Mouse (Mus musculus) embryonic facial prominence, embryonic 14.5 days (tissue): ENCODE data around the gene 1700109H08Rik. TPM values are rescaled to one million over a fixed set of nuclear protein-coding genes. Genes with fewer than 3 reads are reported as not detected.
A peak's percentile ranks its signal among the peaks of the same experiment; 100 is the strongest.
"Not testable (repeated sequence)": the region's sequence is repeated elsewhere in the genome, so short reads cannot be mapped to it uniquely, and the experiment has no call there.

ENCODE experiments used
- ATAC-seq: fragments of 200-750 bp; cut with Nextera tagmentation; 2 replicates; pipeline ENCODE4 v1.8.0; 2017; ENCODE audit warnings: low read depth, moderate number of reproducible peaks, moderate TSS enrichment
- DNase-seq: peaks from one replicate; pipeline ENCODE4 v3.0.0-alpha.2; 2015; ENCODE audit warnings: low spot score
- H3K27ac ChIP-seq: fragments of 300-500 bp; sonication (generic); replicated peaks from 2 replicates; pipeline ENCODE4 v1.5.1; 2014; ENCODE audit warnings: low read depth, mild to moderate bottlenecking, low read length, moderate library complexity
- H3K27me3 ChIP-seq: fragments of 300-500 bp; sonication (generic); replicated peaks from 2 replicates; pipeline ENCODE4 v1.6.1; 2014; ENCODE audit warnings: low read length; ENCODE audit not compliant: control insufficient read depth, insufficient read depth
- H3K36me3 ChIP-seq: fragments of 300-500 bp; sonication (generic); 2 replicates; pipeline ENCODE4 v1.6.1; 2014; ENCODE audit warnings: low read length, mixed read lengths; ENCODE audit not compliant: control insufficient read depth, insufficient read depth
- H3K4me1 ChIP-seq: fragments of 300-500 bp; sonication (generic); 2 replicates; pipeline ENCODE4 v1.6.1; 2014; ENCODE audit warnings: antibody characterized with exemption, low read length; ENCODE audit not compliant: control insufficient read depth, insufficient read depth
- H3K4me2 ChIP-seq: fragments of 300-500 bp; sonication (generic); 2 replicates; pipeline ENCODE4 v1.6.1; 2014; ENCODE audit warnings: low read depth, mild to moderate bottlenecking, low read length, moderate library complexity, mixed read lengths
- H3K4me3 ChIP-seq: fragments of 300-500 bp; sonication (generic); 2 replicates; pipeline ENCODE4 v1.5.1; 2014; ENCODE audit warnings: low read depth, mild to moderate bottlenecking, low read length
- H3K9ac ChIP-seq: fragments of 300-500 bp; sonication (generic); 2 replicates; pipeline ENCODE4 v1.6.1; 2014; ENCODE audit warnings: low read depth, mild to moderate bottlenecking, low read length, moderate library complexity, mixed read lengths
- H3K9me3 ChIP-seq: fragments of 300-500 bp; sonication (generic); 2 replicates; pipeline ENCODE4 v1.6.1; 2016; ENCODE audit warnings: low read length; ENCODE audit not compliant: control insufficient read depth
- WGBS: fragments of 180-500 bp; shearing (Covaris S2); extraction: QIAGEN DNeasy Blood & Tissue Kit; methylation state at CpG from one replicate; pipeline ENCODE4 v1.1.7; 2014; 5-methylcytosine and 5-hydroxymethylcytosine counted together
- polyA plus RNA-seq: library from polyadenylated mRNA; unstranded; fragments of >200 nt; fragmentation: Nextera tagmentation; extraction: Ambion mirVana; gene quantifications from 2 replicates; pipeline ENCODE4 v1.2.1, GENCODE M21; 2014

Gene 1700109H08Rik
- polyA plus RNA-seq: 1.5 and 1.6 TPM in 2 replicates

DNA sequence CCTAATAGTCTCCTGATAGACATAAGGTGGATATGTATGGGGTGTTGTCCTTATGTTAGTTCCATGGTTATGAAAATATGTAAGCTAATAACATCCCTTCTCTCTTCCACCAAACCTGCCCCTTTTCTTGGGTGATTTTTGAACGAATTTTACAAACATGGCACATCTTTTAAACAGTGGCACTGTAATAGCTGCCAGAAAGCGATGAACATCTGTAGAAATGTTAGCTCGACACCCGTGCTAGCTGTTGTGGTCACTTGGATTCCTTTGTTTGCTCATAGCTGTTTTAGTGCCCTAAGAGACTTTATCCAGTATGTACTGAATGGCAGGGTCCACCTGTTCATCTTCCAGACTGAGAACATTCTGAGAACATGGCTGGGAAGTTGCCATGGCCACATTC lies at the start of gene 1700109H08Rik:
1700109H08Rik (plus strand) TSS at position 301 of the 400 bp plus-strand sequence.
- Histone ChIP-seq H3K36me3 (peaks cover 95% of the 10 kb centered on the region), H3K27ac (no peak within 1 kb of the TSS), H3K4me2 (no peak within 1 kb of the TSS), H3K4me3 (no peak within 1 kb of the TSS), H3K27me3 (no peaks in the 10 kb centered on the region), H3K4me1 (no peaks in the 10 kb centered on the region), H3K9ac (no peak within 1 kb of the TSS), H3K9me3 (0 out of 2 replicates have a peak, but pooled peaks cover 8% of the 10 kb centered on the region)
- 95% methylated on average over 4 of the region's 4 CpGs for WGBS
- DNase-seq (no peak), ATAC-seq (no peak)

DNA sequence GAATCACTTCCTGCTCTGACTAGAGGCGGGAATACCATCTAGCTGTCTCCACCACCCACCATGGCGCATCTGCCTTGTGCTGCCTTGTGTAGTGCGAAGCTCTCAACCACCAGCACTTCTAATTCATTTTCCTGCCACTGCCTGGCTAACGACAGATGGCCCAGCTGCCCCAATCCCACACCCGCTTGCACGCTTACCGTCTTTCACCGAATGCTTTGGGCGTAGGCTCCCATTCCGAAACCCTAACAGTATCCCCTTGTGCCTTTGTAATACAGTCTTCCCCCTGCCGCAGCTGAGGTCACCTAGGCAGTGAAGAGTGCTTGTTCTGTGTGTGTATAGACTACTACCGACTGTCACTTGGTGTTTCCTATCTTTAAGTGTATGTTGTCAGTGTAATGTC lies 49.6 kb upstream of the 1700109H08Rik start:
- no peak overlapping the region for H3K27ac ChIP-seq
- no peak overlapping the region for H3K9ac ChIP-seq
- H3K4me3 ChIP-seq: no peak overlapping the region
- DNase-seq (no peak), ATAC-seq (no peak)
- H3K4me1 ChIP-seq: no peaks in the 10 kb centered on the region
- no peaks in the 10 kb centered on the region for H3K9me3 ChIP-seq
- H3K36me3 ChIP-seq: peaks cover 5% of the 10 kb centered on the region; the same call in 1 of the 2 replicates
- no peaks in the 10 kb centered on the region for H3K27me3 ChIP-seq
- 87% methylated on average over 12 of the region's 12 CpGs for WGBS
- no peak overlapping the region for H3K4me2 ChIP-seq

DNA sequence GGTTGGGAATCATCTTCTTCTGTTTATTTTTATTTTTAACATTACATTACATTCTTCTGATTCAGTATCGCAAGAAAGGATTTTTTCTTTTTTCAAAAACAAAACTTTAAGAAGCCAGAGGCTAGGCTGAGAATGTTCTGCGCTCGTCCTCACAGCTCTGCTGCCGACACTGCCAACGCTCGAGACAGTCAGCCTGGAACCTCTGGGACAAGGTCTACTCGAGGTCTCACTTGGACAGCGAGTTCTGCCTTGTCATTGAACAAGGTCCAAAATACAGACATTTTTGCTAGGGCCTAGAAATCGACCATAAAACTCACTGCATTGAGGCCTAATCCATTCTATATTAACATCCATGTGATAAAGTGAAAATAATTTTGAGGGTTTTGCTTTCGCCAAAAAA lies 48.5 kb upstream of the 1700109H08Rik start:
- H3K4me3 ChIP-seq: no peak overlapping the region
- no peak for ATAC-seq
- 90% methylated on average over 10 of the region's 10 CpGs for WGBS

DNA sequence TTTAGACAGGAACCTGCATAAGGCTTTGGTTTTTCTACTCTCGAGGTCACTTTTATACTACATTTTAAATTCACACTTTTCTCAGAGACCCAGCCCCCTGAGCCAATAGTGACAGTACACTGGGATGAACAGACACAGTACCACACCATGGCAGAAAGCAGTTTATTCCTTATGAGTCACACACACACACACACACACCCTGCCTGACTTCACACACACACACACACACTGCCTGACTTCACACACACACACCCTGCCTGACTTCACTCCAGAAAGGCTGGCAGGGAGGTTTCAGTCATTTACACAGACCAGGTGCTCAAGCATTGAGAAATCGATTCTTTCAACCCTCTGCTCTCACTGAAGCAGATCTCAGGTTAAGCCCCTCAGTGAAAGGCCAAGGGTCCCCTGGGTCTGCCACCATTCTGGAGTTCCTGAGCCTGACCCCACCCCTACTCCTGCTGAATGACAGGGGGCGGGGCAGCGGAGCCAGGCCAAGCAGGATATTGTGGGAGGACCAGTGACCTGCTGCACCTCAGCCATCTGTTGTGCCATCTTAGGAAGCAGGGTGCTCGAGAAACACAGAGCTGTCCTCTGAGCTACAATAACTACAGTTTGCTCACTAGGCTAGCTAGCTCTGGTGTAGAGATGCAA lies 44.2 kb upstream of the 1700109H08Rik start:
- H3K9ac ChIP-seq: no peak overlapping the region
- H3K27me3 ChIP-seq: no peaks in the 10 kb centered on the region
- H3K9me3 ChIP-seq: no peaks in the 10 kb centered on the region
- no peak overlapping the region for H3K4me2 ChIP-seq
- ATAC-seq: peak; percentile 69
- no peak overlapping the region for H3K4me3 ChIP-seq
- H3K27ac ChIP-seq: no peak overlapping the region
- peaks cover 9% of the 10 kb centered on the region; the same call in 1 of the 2 replicates for H3K4me1 ChIP-seq
- WGBS: 35% methylated on average over 5 of the region's 5 CpGs
- DNase-seq: peak; percentile 12
- no peaks in the 10 kb centered on the region for H3K36me3 ChIP-seq

More for the DNA sequence above, 48.5 kb upstream of the 1700109H08Rik start:
- H3K27me3 ChIP-seq: no peaks in the 10 kb centered on the region
- H3K4me1 ChIP-seq: no peaks in the 10 kb centered on the region
- no peak overlapping the region for H3K27ac ChIP-seq
- H3K36me3 ChIP-seq: peaks cover 5% of the 10 kb centered on the region; the same call in 1 of the 2 replicates
- no peak for DNase-seq
- no peak overlapping the region for H3K4me2 ChIP-seq
- H3K9me3 ChIP-seq: no peaks in the 10 kb centered on the region
- no peak overlapping the region for H3K9ac ChIP-seq

DNA sequence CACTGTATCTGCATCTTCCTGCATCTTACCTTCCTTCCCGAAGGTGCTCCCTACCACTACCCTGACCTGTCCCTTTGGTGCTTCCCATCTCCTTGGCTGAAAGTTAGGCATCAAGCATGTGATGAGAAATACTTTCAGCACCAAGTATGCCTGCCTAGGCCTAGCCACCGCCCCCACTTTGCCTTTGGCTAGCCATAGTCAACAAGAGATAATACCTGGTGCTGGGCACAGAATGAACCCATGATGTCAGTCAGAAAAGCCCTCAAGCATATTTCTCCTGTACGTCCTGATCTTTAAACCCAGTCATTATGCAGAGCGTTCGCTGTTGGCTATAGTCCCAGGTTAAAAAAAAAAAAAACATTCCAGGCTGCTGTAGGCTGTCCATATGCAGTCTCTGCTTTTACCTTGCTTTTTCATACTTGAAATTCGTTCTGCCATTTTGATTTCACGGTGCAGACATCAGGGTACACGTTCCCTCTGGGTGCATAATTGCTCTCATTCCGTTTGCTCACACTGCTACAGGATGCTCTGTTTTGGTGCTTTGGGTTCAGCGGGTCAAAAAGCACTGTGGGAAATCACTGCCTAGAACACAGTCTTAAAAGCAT lies 41.7 kb upstream of the 1700109H08Rik start:
- 51% methylated on average over 10 of the region's 10 CpGs for WGBS
- H3K4me2 ChIP-seq: no peak overlapping the region
- DNase-seq (peak; percentile 63), ATAC-seq (peak; percentile 38; the same call in 1 of the 2 replicates)
- no peaks in the 10 kb centered on the region for H3K36me3 ChIP-seq
- no peaks in the 10 kb centered on the region for H3K9me3 ChIP-seq
- no peaks in the 10 kb centered on the region for H3K27me3 ChIP-seq
- no peak overlapping the region for H3K4me3 ChIP-seq
- H3K27ac ChIP-seq: no peak overlapping the region
- peaks cover 9% of the 10 kb centered on the region; the same call in 1 of the 2 replicates for H3K4me1 ChIP-seq
- no peak overlapping the region for H3K9ac ChIP-seq

DNA sequence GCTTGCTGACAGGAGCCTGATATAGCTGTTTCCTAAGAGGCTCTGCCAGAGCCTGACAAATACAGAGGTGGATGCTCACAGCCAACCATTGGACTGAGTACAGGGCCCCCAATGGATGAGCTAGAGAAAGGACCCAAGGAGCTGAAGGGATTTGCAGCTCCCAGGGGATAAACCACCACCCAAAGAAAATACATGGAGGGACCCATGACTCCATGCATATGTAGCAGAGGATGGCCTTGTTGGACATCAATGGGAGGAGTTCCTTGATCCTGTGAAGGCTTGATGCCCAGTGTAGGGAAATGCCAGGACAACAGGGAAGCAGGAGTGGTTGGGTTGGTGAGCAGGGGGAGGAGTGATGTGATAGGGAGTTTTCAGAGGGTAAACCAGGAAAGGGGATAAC lies 39.3 kb upstream of the 1700109H08Rik start:
- not testable (repeated sequence) for ATAC-seq, H3K27me3 ChIP-seq, H3K9me3 ChIP-seq, H3K36me3 ChIP-seq, H3K4me2 ChIP-seq, H3K4me3 ChIP-seq, H3K4me1 ChIP-seq, H3K9ac ChIP-seq, DNase-seq, H3K27ac ChIP-seq

DNA sequence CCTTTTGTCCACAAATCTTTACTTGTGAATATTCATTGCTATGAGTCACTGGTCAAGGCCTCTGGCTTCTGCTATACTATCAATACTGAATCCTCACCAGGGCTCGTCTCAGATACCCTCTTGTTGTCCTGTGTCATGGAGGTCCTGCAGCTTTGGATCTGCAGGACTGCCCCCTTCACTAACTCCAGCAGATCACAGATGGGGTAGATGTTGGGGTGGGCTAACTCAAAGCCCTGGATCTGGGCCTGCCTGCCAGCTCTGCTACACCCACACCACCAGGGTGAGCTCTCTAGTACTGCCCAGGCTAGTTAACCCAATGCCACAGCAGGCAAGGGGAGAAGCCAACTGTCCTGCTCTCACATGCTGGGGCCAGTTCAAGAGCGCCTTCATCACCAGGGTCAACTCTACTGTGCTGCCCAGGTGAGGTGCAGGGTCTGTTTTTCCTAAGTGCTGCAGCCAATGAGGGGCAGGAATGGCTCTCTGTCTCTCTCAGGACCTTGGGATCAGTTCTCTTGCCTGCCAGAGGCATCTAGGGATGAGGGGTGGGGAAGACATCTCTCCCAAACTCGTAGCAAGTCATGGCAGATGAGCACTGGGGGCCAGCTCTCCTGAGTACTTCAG lies 34.7 kb upstream of the 1700109H08Rik start:
- no peak overlapping the region for H3K27ac ChIP-seq
- H3K27me3 ChIP-seq: no peaks in the 10 kb centered on the region
- no peaks in the 10 kb centered on the region for H3K4me1 ChIP-seq
- no peaks in the 10 kb centered on the region for H3K36me3 ChIP-seq
- no peak overlapping the region for H3K9ac ChIP-seq
- H3K9me3 ChIP-seq: no peaks in the 10 kb centered on the region
- no peak for DNase-seq
- 67% methylated on average over 3 of the region's 3 CpGs for WGBS
- no peak for ATAC-seq
- no peak overlapping the region for H3K4me2 ChIP-seq
- H3K4me3 ChIP-seq: no peak overlapping the region

DNA sequence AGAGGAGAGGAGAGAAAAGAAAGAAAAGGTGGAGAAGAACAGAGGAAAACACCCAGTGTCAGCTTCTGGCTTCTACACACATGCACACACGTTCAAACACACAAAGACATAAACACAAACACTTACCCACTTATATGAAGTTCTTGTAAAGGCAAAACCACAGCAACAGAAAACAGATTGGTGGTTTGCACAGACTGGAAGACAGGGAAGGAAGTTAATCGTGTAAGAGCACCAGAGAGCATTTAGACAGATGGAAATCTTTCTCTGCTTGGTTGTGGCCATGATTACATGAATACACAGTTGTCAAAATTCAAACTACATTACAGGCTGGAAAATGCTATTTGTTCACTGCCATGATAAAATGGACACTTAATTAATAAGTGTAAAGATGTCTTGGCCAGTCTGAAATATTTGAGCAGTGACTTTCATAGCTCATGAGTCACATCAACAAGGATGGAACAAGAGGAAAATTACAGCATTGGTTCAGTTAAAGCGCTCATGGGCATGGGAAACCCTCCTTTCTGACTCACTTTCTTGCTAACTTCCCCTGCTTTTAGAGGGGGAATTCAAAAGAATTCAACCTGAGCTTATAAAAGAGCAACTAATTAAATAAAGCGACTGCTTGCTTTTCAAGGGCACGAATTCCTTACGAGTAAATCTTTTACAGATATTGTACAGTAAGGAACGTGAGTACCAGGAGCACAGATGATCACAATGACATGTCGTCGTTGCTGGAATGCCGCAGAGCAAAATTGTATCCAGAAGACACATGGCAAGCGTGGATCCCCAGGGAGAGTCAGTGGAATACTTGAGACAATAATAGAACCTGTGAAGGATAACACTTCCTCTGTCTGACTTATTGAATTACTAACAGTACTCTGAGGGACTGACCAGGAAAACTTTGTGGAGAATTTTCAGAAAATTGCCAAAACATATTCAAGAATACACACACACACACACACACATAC lies 32.6 kb upstream of the 1700109H08Rik start:
- Histone ChIP-seq H3K4me3 (no peak overlapping the region), H3K9me3 (no peaks in the 10 kb centered on the region), H3K9ac (no peak overlapping the region), H3K4me1 (no peaks in the 10 kb centered on the region), H3K4me2 (no peak overlapping the region), H3K27ac (no peak overlapping the region), H3K36me3 (no peaks in the 10 kb centered on the region), H3K27me3 (no peaks in the 10 kb centered on the region)
- no peak for ATAC-seq
- peak; percentile 70 for DNase-seq
- 34% methylated on average over 11 of the region's 11 CpGs for WGBS
